In the genomic region with DNA sequence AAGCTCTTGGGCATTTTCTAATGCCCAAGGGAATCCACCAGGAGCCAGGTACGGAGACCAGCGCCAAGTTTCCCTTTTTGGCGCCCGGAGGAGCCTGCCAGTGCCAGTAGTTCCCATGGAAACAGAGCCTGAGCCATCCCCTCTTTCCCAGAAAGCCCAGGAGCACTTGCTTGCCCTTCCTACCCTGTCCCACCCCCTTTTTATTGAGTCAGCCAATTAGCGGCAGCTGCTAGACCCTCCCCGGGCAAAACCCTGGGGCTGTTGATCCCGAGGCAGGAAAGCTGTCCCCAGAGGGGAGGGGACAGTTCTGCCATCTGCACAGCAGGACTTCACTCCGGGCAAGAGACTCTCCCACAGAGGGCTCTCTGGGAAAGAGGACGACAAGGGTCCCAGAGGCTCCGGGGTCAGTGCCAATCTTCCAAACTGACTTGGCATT, we compare ENCODE assay signal across 8 mouse cellular contexts. TPM values are rescaled to one million over a fixed set of nuclear protein-coding genes. Genes with fewer than 3 reads are reported as not detected.
DNase-seq lines count a peak whose midpoint lies in the region; ATAC-seq and TF ChIP-seq lines count a peak whose summit lies in the region.

A gene (minus strand): TSS at position 89 of the 436 bp plus-strand sequence.

- 2% methylated on average over 10 of the region's 10 CpGs for WGBS in forebrain, embryonic 10.5 days
- 29% methylated on average over 10 of the region's 10 CpGs for whole genome bisulfite sequencing in liver, embryonic 16.5 days (ENCODE audit: insufficient replicate concordance)

- H3K9me3 ChIP-seq in forebrain, embryonic 10.5 days: no peaks in the 10 kb centered on the region
- H3K9me3 ChIP-seq in liver, embryonic 16.5 days (replicated peaks; ENCODE audit: control insufficient read depth, low read length): no peaks in the 10 kb centered on the region

- peaks cover 59% of the 10 kb centered on the region for H3K4me1 ChIP-seq in forebrain, embryonic 10.5 days
- no peaks in the 10 kb centered on the region for H3K4me1 ChIP-seq in liver, embryonic 16.5 days (ENCODE audit: control insufficient read depth, low read depth, low read length)

- H3K4me3 ChIP-seq in gastrocnemius, adult 2 months: peak within 1 kb of the TSS; percentile 26
- H3K4me3 ChIP-seq in forebrain, embryonic 10.5 days: peak within 1 kb of the TSS; percentile 55
- no peak within 1 kb of the TSS for H3K4me3 ChIP-seq in liver, embryonic 16.5 days (ENCODE audit: low read depth, low read length)

- H3K36me3 ChIP-seq in forebrain, embryonic 10.5 days (replicated peaks): no peaks in the 10 kb centered on the region
- no peaks in the 10 kb centered on the region for H3K36me3 ChIP-seq in liver, embryonic 16.5 days (ENCODE audit: control insufficient read depth, insufficient read depth)

- no peak within 1 kb of the TSS for H3K9ac ChIP-seq in liver, embryonic 16.5 days (ENCODE audit: low read depth, low read length)

- TF ChIP-seq CTCF in gastrocnemius, adult 2 months (IDR thresholded peaks at IDR 0.05): no peak

- no peak for ATAC-seq in liver, embryonic 16.5 days (ENCODE audit: low read depth)

- DNase-seq in gastrocnemius, adult 2 months: no peak
- DNase-seq in gastrocnemius, adult 18-20 months (ENCODE audit: low spot score): no peak
- peak; percentile 73 for DNase-seq in ZHBTc4 (ENCODE audit: low read depth, low spot score)
- DNase-seq in forebrain, embryonic 10.5 days (ENCODE audit: extremely low spot score, low spot score): peak; percentile 57
- DNase-seq in layer of hippocampus, adult 18-20 months (ENCODE audit: low spot score in 2 of 2): peak; percentile 77 to 84
- DNase-seq in right cerebral cortex, postnatal 36 days (ENCODE audit: low spot score in 2 of 2): peak; percentile 73 to 75
- DNase-seq in c-Kit-positive CD71-positive TER-119-positive erythroid progenitor cells, embryonic 14.5 days (ENCODE audit: low spot score): no peak

- peaks cover 14% of the 10 kb centered on the region; the same call in 1 of the 2 replicates for H3K27me3 ChIP-seq in forebrain, embryonic 10.5 days (ENCODE audit: poor library complexity, severe bottlenecking)
- no peaks in the 10 kb centered on the region; the same call in 1 of the 2 replicates for H3K27me3 ChIP-seq in liver, embryonic 16.5 days (ENCODE audit: control insufficient read depth, insufficient read depth, low read depth, low read length)

- H3K27ac ChIP-seq in gastrocnemius, adult 2 months: no peak within 1 kb of the TSS
- peak within 1 kb of the TSS; percentile 83 for H3K27ac ChIP-seq in forebrain, embryonic 10.5 days
- H3K27ac ChIP-seq in liver, embryonic 16.5 days (ENCODE audit: low read length): no peak within 1 kb of the TSS

- intact Hi-C loops in gastrocnemius, adult 2 months (cut with DNase I): no loop called here

- H3K4me2 ChIP-seq in liver, embryonic 16.5 days (ENCODE audit: low read depth, low read length): peak within 1 kb of the TSS; percentile 14; the same call in 1 of the 2 replicates

RNA-seq across cellular contexts. Expression of the gene that starts here (rescaled TPM):
- total RNA-seq in gastrocnemius, adult 2 months (2021): under 1 TPM; 0.28 to 0.31 TPM
- under 1 TPM; 0.21 to 0.43 TPM for total RNA-seq in gastrocnemius, adult 18-20 months (2021)
- polyA plus RNA-seq in forebrain, embryonic 10.5 days (2016; fragmentation: Nextera tagmentation; extraction: Ambion mirVana): 2.1 TPM in 2 replicates
- total RNA-seq in layer of hippocampus, adult 18-20 months (2021): 10 to 100 TPM; 61.3 to 70.6 TPM
- polyA plus RNA-seq in liver, embryonic 16.5 days (2015; fragmentation: Nextera tagmentation; extraction: Ambion mirVana): 0.23 and 0.31 TPM in 2 replicates

Comparison
In these comparisons a context has a peak if more than half of its experiments do, and no peak if none do; other contexts are left out.
1. RNA of the gene that starts here (total RNA-seq): 61.3 to 70.6 TPM in layer of hippocampus, adult 18-20 months; 0.21 to 0.43 TPM in gastrocnemius, adult 18-20 months and 0.28 to 0.31 TPM in gastrocnemius, adult 2 months; every median in the first group is over 10 times any median in the second.
2. DNase-seq: peak in ZHBTc4 (single experiment), forebrain, embryonic 10.5 days (single experiment), layer of hippocampus, adult 18-20 months (2 of 2) and right cerebral cortex, postnatal 36 days (2 of 2); none in gastrocnemius, adult 2 months (single experiment), gastrocnemius, adult 18-20 months (single experiment) and c-Kit-positive CD71-positive TER-119-positive erythroid progenitor cells, embryonic 14.5 days (single experiment).